In genomic region chr5:148310790-148311189, GRCm38 (mm10) we compare ENCODE assay signal across 9 mouse cellular contexts.
DNase-seq lines count a peak whose midpoint lies in the region; ATAC-seq lines count a peak whose summit lies in the region.
"Had no signal": no experiment of that assay in that cellular context is flagged by ENCODE, and none has a peak within 500 bp of the region (broad histone marks: within the 10 kb centered on the region; RNA-seq: fewer than 3 reads in every experiment).

No protein-coding gene starts in this region.

- no peak; the same call in 1 of the 2 replicates for ATAC-seq in lung, embryonic 15.5 days (ENCODE audit: borderline replicate concordance, extremely low read depth, low FRiP score, low TSS enrichment)

- no peaks in the 10 kb centered on the region for H3K9me3 ChIP-seq in lung, embryonic 15.5 days
- H3K9me3 ChIP-seq: embryonic facial prominence, embryonic 10.5 days had no signal

- no peak overlapping the region for H3K9ac ChIP-seq in lung, embryonic 15.5 days

- 0 out of 2 replicates have a peak overlapping the region, but pooled peaks have one; percentile 20 for H3K4me2 ChIP-seq in lung, embryonic 15.5 days

- no peak overlapping the region for H3K27ac ChIP-seq in lung, embryonic 15.5 days
- H3K27ac ChIP-seq: embryonic facial prominence, embryonic 10.5 days had no signal

- no peaks in the 10 kb centered on the region for H3K27me3 ChIP-seq in lung, embryonic 15.5 days

- DNase-seq in retina, embryonic 14.5 days (ENCODE audit: low spot score) = peak; percentile 24
- no peak for DNase-seq in retina, postnatal 1 day
- peak; percentile 51 for DNase-seq in brain, adult 2 months (ENCODE audit: low read depth, low spot score)
- DNase-seq in thymus, postnatal 14 days = peak; percentile 66
- DNase-seq in right cerebral cortex, postnatal 14 days = no peak
- DNase-seq in left cerebral cortex, adult 8-10 months (ENCODE audit: low spot score in 2 of 2) = no peak
- DNase-seq in right cerebral cortex, postnatal 25 days = no peak

- WGBS in lung, embryonic 15.5 days = 56% methylated on average over 10 of the region's 10 CpGs

- H3K4me1 ChIP-seq in lung, embryonic 15.5 days = no peaks in the 10 kb centered on the region
- H3K4me1 ChIP-seq: embryonic facial prominence, embryonic 10.5 days had no signal

- peak overlapping the region; percentile 7; the same call in 1 of the 2 replicates for H3K4me3 ChIP-seq in lung, embryonic 15.5 days
- H3K4me3 ChIP-seq: embryonic facial prominence, embryonic 10.5 days had no signal

- H3K36me3 ChIP-seq in lung, embryonic 15.5 days = no peaks in the 10 kb centered on the region
- H3K36me3 ChIP-seq: embryonic facial prominence, embryonic 10.5 days had no signal

Comparison
In these comparisons a context has a peak if more than half of its experiments do, and no peak if none do; other contexts are left out.
1. DNase-seq: peak in retina, embryonic 14.5 days (single experiment), brain, adult 2 months (single experiment) and thymus, postnatal 14 days (single experiment); none in retina, postnatal 1 day (single experiment), right cerebral cortex, postnatal 14 days (single experiment), left cerebral cortex, adult 8-10 months (0 of 2) and right cerebral cortex, postnatal 25 days (single experiment).